Mouse (Mus musculus): ENCODE measurements around the gene Dapk2. TPM values are rescaled to one million over a fixed set of nuclear protein-coding genes. Genes with fewer than 3 reads are reported as not detected.

Gene Dapk2
- polyA plus RNA-seq (2016; fragmentation: Nextera tagmentation; extraction: Ambion mirVana) = 6.2 and 6.9 TPM in 2 replicates

DNA sequence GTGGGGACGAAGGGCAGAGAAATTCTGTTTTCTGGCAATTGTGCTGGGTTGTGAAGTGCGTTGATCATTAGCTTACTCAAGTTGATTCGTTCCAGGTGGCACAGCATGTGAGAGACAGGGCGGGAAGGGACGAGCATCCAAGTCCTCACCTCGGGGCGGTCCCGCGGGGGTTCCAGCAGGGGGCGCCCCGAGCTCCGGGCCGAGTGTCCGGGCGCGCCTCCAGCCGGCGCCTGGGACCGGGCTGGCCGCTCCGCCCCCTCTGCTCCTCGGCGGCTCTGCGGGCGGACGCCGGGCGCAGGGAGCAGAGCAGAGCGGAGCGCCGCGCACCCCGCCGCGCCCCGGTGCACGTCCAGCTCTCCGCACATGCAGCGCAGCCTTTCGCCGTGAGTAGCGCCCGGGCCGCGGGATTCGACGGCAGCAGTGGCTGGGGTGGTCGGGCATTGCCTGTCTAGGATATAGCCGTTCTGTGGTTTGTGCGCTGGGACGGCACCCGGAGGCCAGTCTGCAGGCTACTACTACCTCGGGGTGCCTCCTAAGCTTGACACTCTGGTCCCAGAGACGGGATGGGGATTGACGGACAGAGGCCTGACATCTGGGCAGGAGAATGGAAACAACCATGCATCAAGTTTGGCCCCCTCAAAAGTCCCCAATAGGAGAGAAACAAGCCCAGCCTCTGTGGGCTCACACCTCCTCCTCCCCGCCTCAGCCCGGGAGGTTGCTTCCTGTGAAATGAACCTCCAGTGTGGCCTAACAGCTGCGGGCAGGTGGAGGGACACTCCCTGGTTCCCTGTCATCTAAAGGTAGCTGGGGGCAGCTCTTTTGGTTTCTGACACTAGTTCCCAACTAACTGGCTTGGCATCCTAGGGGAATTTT lies at the start of gene Dapk2:
Dapk2 (plus strand) TSS at position 266 of the 873 bp plus-strand sequence.
- no peak within 1 kb of the TSS for H3K27ac ChIP-seq
- WGBS = 4% methylated on average over 57 of the region's 58 CpGs
- H3K27me3 ChIP-seq = peaks cover 32% of the 10 kb centered on the region
- H3K36me3 ChIP-seq (replicated peaks) = no peaks in the 10 kb centered on the region
- peak within 1 kb of the TSS; percentile 55 for H3K9ac ChIP-seq
- no peaks in the 10 kb centered on the region for H3K9me3 ChIP-seq
- H3K4me2 ChIP-seq = peak within 1 kb of the TSS; percentile 62
- peaks cover 8% of the 10 kb centered on the region for H3K4me1 ChIP-seq
- ATAC-seq (ENCODE audit: low FRiP score) = peak; percentile 72
- H3K4me3 ChIP-seq (replicated peaks) = peak within 1 kb of the TSS; percentile 43

DNA sequence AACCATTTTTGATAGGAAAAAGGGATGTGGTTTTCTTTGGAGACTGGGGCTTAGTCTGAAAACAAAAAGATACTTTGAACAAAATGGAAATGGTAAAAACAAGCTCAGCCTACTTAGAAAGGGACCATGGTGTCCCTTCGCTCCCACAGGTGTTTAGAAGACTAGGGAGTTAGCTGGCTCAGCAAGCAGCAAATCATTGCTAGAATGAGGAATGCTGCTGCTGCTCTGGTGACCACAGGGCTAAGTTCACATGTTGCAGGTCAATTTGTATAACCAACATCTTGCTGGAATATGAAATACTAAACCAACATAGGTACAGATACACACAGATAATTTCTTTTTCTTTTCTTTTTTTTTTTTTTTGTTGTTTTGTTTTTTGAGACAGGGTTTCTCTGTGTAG lies 48.4 kb upstream of the Dapk2 start:
- ATAC-seq (ENCODE audit: low FRiP score) = no peak
- H3K27ac ChIP-seq = no peak overlapping the region
- H3K4me2 ChIP-seq = no peak overlapping the region
- no peak overlapping the region for H3K9ac ChIP-seq
- H3K4me1 ChIP-seq = peaks cover 17% of the 10 kb centered on the region
- H3K4me3 ChIP-seq (replicated peaks) = no peak overlapping the region
- H3K36me3 ChIP-seq (replicated peaks) = peaks cover 56% of the 10 kb centered on the region
- H3K27me3 ChIP-seq = no peaks in the 10 kb centered on the region
- H3K9me3 ChIP-seq = no peaks in the 10 kb centered on the region
- WGBS = 91% methylated on average over 1 of the region's 1 CpGs

- Histone ChIP-seq H3K9me3 (no peaks in the 10 kb centered on the region), H3K36me3 (replicated peaks) (peaks cover 56% of the 10 kb centered on the region), H3K27ac (peak overlapping the region; percentile 74), H3K4me3 (replicated peaks) (no peak overlapping the region), H3K9ac (no peak overlapping the region), H3K4me1 (peaks cover 17% of the 10 kb centered on the region), H3K27me3 (no peaks in the 10 kb centered on the region), H3K4me2 (no peak overlapping the region)
- ATAC-seq (ENCODE audit: low FRiP score) = no peak
- 20% methylated on average over 8 of the region's 8 CpGs for WGBS
Observed at GRCm38 (mm10) chr9:66110126-66110525, 47.9 kb upstream of the Dapk2 start.

GRCm38 (mm10) chr9:66110611-66111379 lies 47.2 kb upstream of the Dapk2 start:
- no peak overlapping the region for H3K4me3 ChIP-seq (replicated peaks)
- no peak for ATAC-seq (ENCODE audit: low FRiP score)
- peaks cover 53% of the 10 kb centered on the region for H3K36me3 ChIP-seq (replicated peaks)
- H3K4me2 ChIP-seq = no peak overlapping the region
- H3K9ac ChIP-seq = no peak overlapping the region; the same call in 1 of the 2 replicates
- peaks cover 17% of the 10 kb centered on the region for H3K4me1 ChIP-seq
- H3K27ac ChIP-seq = peak overlapping the region; percentile 74
- H3K9me3 ChIP-seq = no peaks in the 10 kb centered on the region
- WGBS = 14% methylated on average over 8 of the region's 8 CpGs
- no peaks in the 10 kb centered on the region for H3K27me3 ChIP-seq

DNA sequence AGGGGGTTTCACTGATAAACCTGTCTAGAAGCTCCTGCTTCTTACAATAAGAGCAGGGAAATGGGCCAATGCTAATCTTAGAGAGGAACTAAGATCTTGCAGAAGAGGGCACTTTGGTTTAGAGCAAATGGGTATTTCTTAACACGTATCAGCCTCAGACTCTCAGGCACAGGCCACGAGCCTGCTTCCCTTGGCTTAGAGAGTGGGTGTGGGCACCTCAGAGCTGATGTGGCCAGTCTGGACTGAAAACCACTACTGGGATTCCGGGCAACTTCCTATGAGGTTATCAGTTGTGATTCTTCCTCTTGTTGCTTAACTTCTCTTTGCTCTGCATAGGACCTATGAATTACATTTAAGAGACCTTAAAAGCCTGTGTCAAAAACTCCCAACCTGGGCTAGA lies 43.7 kb upstream of the Dapk2 start:
- no peaks in the 10 kb centered on the region for H3K27me3 ChIP-seq
- no peak for ATAC-seq (ENCODE audit: low FRiP score)
- H3K27ac ChIP-seq = no peak overlapping the region
- peaks cover 20% of the 10 kb centered on the region for H3K4me1 ChIP-seq
- H3K4me3 ChIP-seq (replicated peaks) = no peak overlapping the region
- peaks cover 20% of the 10 kb centered on the region for H3K36me3 ChIP-seq (replicated peaks)
- H3K9ac ChIP-seq = no peak overlapping the region
- H3K4me2 ChIP-seq = no peak overlapping the region
- WGBS = 94% methylated on average over 3 of the region's 3 CpGs
- no peaks in the 10 kb centered on the region for H3K9me3 ChIP-seq

DNA sequence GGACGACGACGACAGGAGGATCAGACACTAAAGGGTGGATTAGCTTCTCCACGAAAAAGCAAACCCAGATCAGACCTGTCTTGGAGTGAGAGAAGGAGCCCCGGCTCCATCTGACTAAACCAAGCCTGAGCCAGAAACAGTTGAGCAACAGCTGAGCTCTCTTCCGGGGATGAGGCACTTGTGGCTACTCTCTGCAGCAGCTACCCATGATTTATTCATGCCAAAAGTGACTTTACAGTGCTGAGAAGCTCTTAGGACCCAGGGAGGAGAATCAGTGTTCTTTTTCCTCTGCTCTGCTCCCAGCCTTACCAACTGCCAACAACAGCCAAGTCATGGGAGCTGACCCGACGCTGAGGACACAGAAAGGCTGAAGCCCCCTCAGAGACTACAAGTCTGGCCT lies 41.1 kb upstream of the Dapk2 start:
- peaks cover 4% of the 10 kb centered on the region; the same call in 1 of the 2 replicates for H3K4me1 ChIP-seq
- H3K4me3 ChIP-seq (replicated peaks) = no peak overlapping the region
- ATAC-seq (ENCODE audit: low FRiP score) = no peak
- H3K9me3 ChIP-seq = no peaks in the 10 kb centered on the region
- peaks cover 18% of the 10 kb centered on the region for H3K36me3 ChIP-seq (replicated peaks)
- no peak overlapping the region for H3K27ac ChIP-seq
- no peaks in the 10 kb centered on the region for H3K27me3 ChIP-seq
- H3K9ac ChIP-seq = no peak overlapping the region
- H3K4me2 ChIP-seq = no peak overlapping the region
- WGBS = 61% methylated on average over 8 of the region's 8 CpGs

- 97% methylated on average over 2 of the region's 2 CpGs for WGBS
- Histone ChIP-seq H3K4me1 (peaks cover 19% of the 10 kb centered on the region), H3K9ac (no peak overlapping the region), H3K9me3 (no peaks in the 10 kb centered on the region), H3K4me2 (no peak overlapping the region), H3K36me3 (replicated peaks) (peaks cover 10% of the 10 kb centered on the region), H3K27me3 (no peaks in the 10 kb centered on the region), H3K4me3 (replicated peaks) (no peak overlapping the region), H3K27ac (no peak overlapping the region)
- ATAC-seq (ENCODE audit: low FRiP score) = no peak
Observed at GRCm38 (mm10) chr9:66119498-66119897, 38.5 kb upstream of the Dapk2 start.

GRCm38 (mm10) chr9:66120106-66120505 lies 37.9 kb upstream of the Dapk2 start:
- H3K27ac ChIP-seq = no peak overlapping the region
- H3K36me3 ChIP-seq (replicated peaks) = peaks cover 4% of the 10 kb centered on the region
- no peaks in the 10 kb centered on the region for H3K9me3 ChIP-seq
- H3K4me1 ChIP-seq = peaks cover 22% of the 10 kb centered on the region
- no peak for ATAC-seq (ENCODE audit: low FRiP score)
- no peak overlapping the region for H3K4me3 ChIP-seq (replicated peaks)
- no peaks in the 10 kb centered on the region for H3K27me3 ChIP-seq
- no peak overlapping the region for H3K4me2 ChIP-seq
- 94% methylated on average over 4 of the region's 4 CpGs for WGBS
- H3K9ac ChIP-seq = no peak overlapping the region

DNA sequence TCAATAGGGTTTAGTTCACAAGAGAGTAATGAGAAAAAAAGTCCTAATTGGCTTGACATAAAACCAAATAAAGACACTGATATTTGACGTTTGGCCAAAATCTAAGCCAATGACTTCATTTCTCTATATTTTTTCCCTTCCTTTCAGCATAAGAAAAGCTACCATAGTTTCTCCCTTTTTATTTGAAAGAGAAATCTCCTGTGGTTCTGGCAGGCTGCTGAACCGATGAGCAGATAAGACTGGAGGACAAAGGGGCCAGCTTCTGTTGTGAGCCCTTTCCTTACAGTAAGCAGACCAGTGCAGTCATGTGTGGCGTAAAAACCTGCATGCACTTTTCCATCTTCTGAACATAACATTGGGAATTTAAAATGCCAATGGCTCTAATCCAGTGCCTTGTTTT lies 37.1 kb upstream of the Dapk2 start:
- Histone ChIP-seq H3K9me3 (no peaks in the 10 kb centered on the region), H3K4me2 (no peak overlapping the region), H3K4me1 (peaks cover 28% of the 10 kb centered on the region), H3K27ac (no peak overlapping the region), H3K27me3 (no peaks in the 10 kb centered on the region), H3K9ac (no peak overlapping the region), H3K4me3 (replicated peaks) (no peak overlapping the region), H3K36me3 (replicated peaks) (no peaks in the 10 kb centered on the region)
- no peak for ATAC-seq (ENCODE audit: low FRiP score)
- WGBS = 76% methylated on average over 3 of the region's 3 CpGs

- Histone ChIP-seq H3K9ac (no peak overlapping the region), H3K4me2 (no peak overlapping the region), H3K36me3 (replicated peaks) (no peaks in the 10 kb centered on the region), H3K9me3 (no peaks in the 10 kb centered on the region), H3K27ac (no peak overlapping the region), H3K4me3 (replicated peaks) (no peak overlapping the region), H3K27me3 (no peaks in the 10 kb centered on the region), H3K4me1 (peaks cover 31% of the 10 kb centered on the region)
- no peak for ATAC-seq (ENCODE audit: low FRiP score)
Observed at GRCm38 (mm10) chr9:66121421-66121820, 36.6 kb upstream of the Dapk2 start.

DNA sequence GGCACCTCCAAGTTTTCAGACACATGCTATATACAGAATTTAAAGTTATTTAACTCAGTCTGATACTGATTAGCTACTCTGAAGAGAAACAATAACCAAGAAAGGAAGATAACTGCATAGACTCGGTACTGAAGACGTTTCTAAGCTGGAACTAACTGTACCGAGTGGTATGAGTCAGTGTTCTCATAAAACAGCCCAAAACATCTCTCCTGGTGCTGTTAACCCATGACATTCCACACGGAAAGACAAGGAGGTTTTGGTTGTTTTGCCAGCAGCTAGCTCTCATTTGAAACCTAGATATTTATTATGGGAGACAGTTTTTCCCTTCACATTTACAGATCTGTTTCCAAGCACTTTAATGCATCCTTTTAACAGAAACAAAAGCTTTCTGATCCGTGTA lies 34.4 kb upstream of the Dapk2 start:
- ATAC-seq (ENCODE audit: low FRiP score) = no peak
- no peaks in the 10 kb centered on the region for H3K27me3 ChIP-seq
- H3K4me1 ChIP-seq = peaks cover 41% of the 10 kb centered on the region
- H3K9me3 ChIP-seq = no peaks in the 10 kb centered on the region
- H3K4me2 ChIP-seq = peak overlapping the region; percentile 70
- no peak overlapping the region for H3K27ac ChIP-seq
- H3K9ac ChIP-seq = peak overlapping the region; percentile 91
- 22% methylated on average over 5 of the region's 5 CpGs for WGBS
- H3K4me3 ChIP-seq (replicated peaks) = peak overlapping the region; percentile 81
- H3K36me3 ChIP-seq (replicated peaks) = no peaks in the 10 kb centered on the region

GRCm38 (mm10) chr9:66124111-66124531 lies 33.9 kb upstream of the Dapk2 start:
- H3K27me3 ChIP-seq = no peaks in the 10 kb centered on the region
- peak overlapping the region; percentile 81 for H3K4me3 ChIP-seq (replicated peaks)
- peaks cover 41% of the 10 kb centered on the region for H3K4me1 ChIP-seq
- H3K27ac ChIP-seq = peak overlapping the region; percentile 93
- WGBS = under 1% methylated on average over 12 of the region's 12 CpGs
- peak; percentile 27; the same call in 1 of the 2 replicates for ATAC-seq (ENCODE audit: low FRiP score)
- peak overlapping the region; percentile 70 for H3K4me2 ChIP-seq
- H3K36me3 ChIP-seq (replicated peaks) = no peaks in the 10 kb centered on the region
- H3K9me3 ChIP-seq = no peaks in the 10 kb centered on the region
- peak overlapping the region; percentile 91 for H3K9ac ChIP-seq

Data from forebrain, embryonic 12.5 days (tissue).